Mouse (Mus musculus): ENCODE measurements around the gene Lars2.
"Not testable (repeated sequence)": the region's sequence is repeated elsewhere in the genome, so short reads cannot be mapped to it uniquely, and the experiment has no call there.

Lars2 gene

GRCm38 (mm10) chr9:123366708-123367385, at the start of gene Lars2:
Gene Lars2 (plus strand): TSS chr9:123366927.
- peak; percentile 97 for DNase-seq (ENCODE audit: low read depth, low spot score)

GRCm38 (mm10) chr9:123326106-123326505, 40.6 kb upstream of the Lars2 start:
- DNase-seq (ENCODE audit: low read depth, low spot score), result no peak

- no peak for DNase-seq (ENCODE audit: low read depth, low spot score)
Measured at GRCm38 (mm10) chr9:123328336-123328735, 38.4 kb upstream of the Lars2 start.

GRCm38 (mm10) chr9:123329831-123330230, 36.9 kb upstream of the Lars2 start:
- no peak for DNase-seq (ENCODE audit: low read depth, low spot score)

- DNase-seq (ENCODE audit: low read depth, low spot score), result not testable (repeated sequence)
Measured at GRCm38 (mm10) chr9:123330271-123330670, 36.5 kb upstream of the Lars2 start.

- no peak for DNase-seq (ENCODE audit: low read depth, low spot score)
Measured at GRCm38 (mm10) chr9:123333479-123333878, 33.2 kb upstream of the Lars2 start.

- DNase-seq (ENCODE audit: low read depth, low spot score), result no peak
Measured at GRCm38 (mm10) chr9:123335044-123335670, 31.6 kb upstream of the Lars2 start.

GRCm38 (mm10) chr9:123339651-123340144, 27.0 kb upstream of the Lars2 start:
- DNase-seq (ENCODE audit: low read depth, low spot score), result peak; percentile 43

GRCm38 (mm10) chr9:123341256-123341655, 25.5 kb upstream of the Lars2 start:
- no peak for DNase-seq (ENCODE audit: low read depth, low spot score)

- no peak for DNase-seq (ENCODE audit: low read depth, low spot score)
Measured at GRCm38 (mm10) chr9:123343069-123343468, 23.7 kb upstream of the Lars2 start.

- DNase-seq (ENCODE audit: low read depth, low spot score), result not testable (repeated sequence)
Measured at GRCm38 (mm10) chr9:123349286-123349685, 17.4 kb upstream of the Lars2 start.

- DNase-seq (ENCODE audit: low read depth, low spot score), result no peak
Measured at GRCm38 (mm10) chr9:123359981-123360380, 6.7 kb upstream of the Lars2 start.

GRCm38 (mm10) chr9:123365353-123365752, 1.4 kb upstream of the Lars2 start:
- no peak for DNase-seq (ENCODE audit: low read depth, low spot score)

- peak; percentile 45 for DNase-seq (ENCODE audit: low read depth, low spot score)
Measured at GRCm38 (mm10) chr9:123365942-123366707, 602 bp upstream of the Lars2 start.

GRCm38 (mm10) chr9:123367636-123368035, 909 bp downstream of the Lars2 start:
- peak; percentile 69 for DNase-seq (ENCODE audit: low read depth, low spot score)

GRCm38 (mm10) chr9:123382399-123382798, 15.7 kb downstream of the Lars2 start:
- DNase-seq (ENCODE audit: low read depth, low spot score), result no peak

GRCm38 (mm10) chr9:123384696-123385095, 18.0 kb downstream of the Lars2 start:
- DNase-seq (ENCODE audit: low read depth, low spot score), result no peak

GRCm38 (mm10) chr9:123385352-123386198, 18.8 kb downstream of the Lars2 start:
- DNase-seq (ENCODE audit: low read depth, low spot score), result no peak

GRCm38 (mm10) chr9:123386347-123386746, 19.6 kb downstream of the Lars2 start:
- no peak for DNase-seq (ENCODE audit: low read depth, low spot score)

- DNase-seq (ENCODE audit: low read depth, low spot score), result not testable (repeated sequence)
Measured at GRCm38 (mm10) chr9:123388087-123389007, 21.6 kb downstream of the Lars2 start.
